Mouse (Mus musculus): ENCODE results near the gene Eif4enif1.
"Not testable (repeated sequence)": the region's sequence is repeated elsewhere in the genome, so short reads cannot be mapped to it uniquely, and the experiment has no call there.

GRCm38 (mm10) chr11:3153666-3154397 is 48.4 kb upstream of the Eif4enif1 start:
- not testable (repeated sequence) for TF ChIP-seq CTCF, EP300 (IDR thresholded peaks at IDR 0.05; ENCODE audit: low read depth)

Measured in liver, embryonic 14.5 days (tissue).